Mouse (Mus musculus) CH12F3 (cell line): Measurements from ENCODE around the gene Ptprs.
"Not testable (repeated sequence)": the region's sequence is repeated elsewhere in the genome, so short reads cannot be mapped to it uniquely, and the experiment has no call there.

Experiments
- in situ Hi-C: fragments of 300-500 bp; cut with MboI; formaldehyde crosslinking; loops from 2 replicates; pipeline ENCODE4 v1.14.3; 2020; ENCODE audit warnings: low sequenced_read_pairs

Ptprs gene

DNA sequence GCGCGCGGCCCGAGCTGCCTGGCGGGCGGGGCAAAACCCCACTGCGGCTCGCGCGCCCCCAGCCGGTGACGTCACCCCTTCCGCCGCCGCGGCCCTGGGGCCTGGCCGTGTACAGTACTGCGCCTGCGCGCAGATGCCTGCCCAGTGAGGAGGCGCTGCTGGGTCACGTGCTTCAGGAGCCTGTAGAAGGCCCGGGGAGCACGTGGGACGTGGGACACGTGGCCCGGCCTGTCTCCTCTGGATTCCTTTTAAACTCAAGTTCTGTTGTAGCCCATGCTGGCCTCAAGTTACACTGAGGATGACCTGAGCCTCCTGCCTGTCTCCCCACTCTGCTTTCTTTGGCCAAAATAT, at the start of gene Ptprs:
Gene Ptprs (minus strand): TSS at position 82 of the 351 bp plus-strand sequence.
- in situ Hi-C loops, result no loop called here

DNA sequence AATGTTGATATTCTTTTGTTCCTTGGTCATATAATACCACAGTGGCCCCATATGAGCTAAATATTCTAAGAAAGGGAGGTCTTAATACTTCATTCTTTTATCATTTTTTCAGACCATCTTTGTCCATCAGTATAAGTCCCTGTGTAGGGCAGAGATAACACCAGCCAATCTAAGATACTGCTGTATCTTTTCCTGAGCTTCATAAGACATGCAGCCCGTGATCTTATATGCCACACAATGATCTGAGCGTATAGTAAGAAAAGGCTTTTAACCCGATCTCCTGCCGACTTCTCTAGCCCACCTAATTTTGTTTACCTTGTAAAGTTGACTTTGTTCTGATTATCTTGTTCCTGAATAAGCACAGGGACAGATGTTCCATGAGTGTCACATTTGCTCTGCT, 48.7 kb upstream of the Ptprs start:
- in situ Hi-C loops, result no loop called here

DNA sequence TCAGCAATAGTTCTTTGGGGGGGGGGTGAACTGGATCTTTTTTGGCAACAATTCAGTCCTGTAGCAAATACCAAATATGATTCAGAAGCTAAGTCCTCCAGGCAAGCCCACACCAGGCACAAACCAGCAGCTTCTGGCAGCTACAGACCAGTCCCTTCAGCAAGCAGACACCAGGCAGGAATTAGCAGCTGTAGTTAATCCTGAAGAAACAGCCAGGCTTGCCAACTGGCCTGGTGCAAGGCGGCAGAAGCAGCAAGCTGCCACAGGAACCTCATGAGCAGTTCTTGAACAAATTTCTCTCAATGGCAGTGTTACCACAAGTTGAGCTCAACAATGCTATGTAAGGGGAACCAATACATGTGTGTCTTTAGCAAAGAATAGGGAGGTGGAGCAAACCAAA, 46.5 kb upstream of the Ptprs start:
- in situ Hi-C loops, result no loop called here

DNA sequence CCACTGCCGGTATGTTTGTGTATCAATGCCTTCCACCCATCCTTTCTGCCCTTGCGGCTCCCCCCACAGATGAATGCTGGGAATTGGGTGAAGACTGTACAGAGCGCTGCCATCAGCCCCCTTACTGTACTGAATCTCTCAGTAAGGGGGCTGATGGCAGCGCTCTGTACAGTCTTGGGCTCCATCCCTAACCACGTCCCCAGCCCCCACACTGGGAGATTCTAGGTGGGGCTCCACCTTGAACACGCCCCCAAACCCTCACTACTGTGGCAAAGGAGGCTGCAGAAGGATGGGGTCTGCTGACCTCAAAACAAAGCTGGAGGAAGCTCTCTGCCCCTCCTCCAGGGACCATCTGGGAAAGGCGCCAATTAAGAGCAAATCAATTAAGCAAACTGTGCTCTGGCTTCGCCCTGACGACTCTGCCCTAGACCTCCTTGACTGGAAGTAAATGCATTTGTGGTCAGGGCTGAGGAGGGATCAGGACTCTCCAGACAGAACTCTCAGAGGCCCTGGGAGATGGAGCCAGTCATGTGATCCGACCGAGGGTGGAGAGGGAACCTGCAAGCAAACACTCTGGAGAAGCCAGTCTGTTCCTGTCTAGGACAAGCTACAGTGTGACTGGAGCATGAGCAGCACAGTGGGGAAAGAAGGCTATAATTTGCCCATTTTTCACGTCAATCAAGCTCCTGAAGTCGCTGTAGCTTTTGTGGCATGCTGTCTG, 39.6 kb upstream of the Ptprs start:
- in situ Hi-C loops, result no loop called here

DNA sequence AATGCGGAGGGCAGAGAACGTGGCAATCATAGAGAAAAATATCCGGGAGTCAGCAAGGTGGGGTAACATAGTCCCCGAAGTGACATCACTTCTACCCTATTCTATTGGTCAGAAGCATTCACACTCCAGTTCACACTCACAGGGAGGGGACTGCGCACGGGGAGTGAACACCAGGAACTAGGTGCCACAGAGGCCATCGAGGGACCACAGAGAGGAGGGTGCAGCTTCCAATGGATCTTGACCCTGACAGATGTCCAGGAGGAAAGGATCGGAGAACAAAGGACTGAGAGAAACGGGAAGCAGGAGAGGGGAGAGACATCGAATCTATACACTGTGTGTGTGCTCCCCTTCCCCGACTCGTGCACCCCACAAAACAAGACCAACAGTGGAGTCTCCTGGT, 38.6 kb upstream of the Ptprs start:
- in situ Hi-C loops, result no loop called here

DNA sequence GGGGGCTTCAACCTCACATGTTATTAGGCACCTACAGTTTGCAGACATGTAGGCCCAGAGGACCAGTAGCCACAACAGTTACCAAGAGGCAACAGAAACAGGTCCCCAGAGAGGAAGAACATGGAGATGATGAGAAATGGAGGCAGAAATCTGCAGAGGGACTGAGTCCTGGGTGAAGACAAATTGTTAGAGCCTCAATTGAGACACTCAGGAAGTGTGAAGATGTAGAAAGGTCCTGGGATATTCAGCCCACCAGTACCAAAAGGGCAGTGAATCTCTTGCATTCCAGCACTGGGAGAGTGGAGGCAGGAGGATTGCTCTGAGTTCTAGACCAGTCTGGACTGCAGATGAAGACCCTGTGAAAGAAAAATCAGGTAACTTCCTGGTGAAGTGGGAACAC, 38.0 kb upstream of the Ptprs start:
- in situ Hi-C loops, result no loop called here

DNA sequence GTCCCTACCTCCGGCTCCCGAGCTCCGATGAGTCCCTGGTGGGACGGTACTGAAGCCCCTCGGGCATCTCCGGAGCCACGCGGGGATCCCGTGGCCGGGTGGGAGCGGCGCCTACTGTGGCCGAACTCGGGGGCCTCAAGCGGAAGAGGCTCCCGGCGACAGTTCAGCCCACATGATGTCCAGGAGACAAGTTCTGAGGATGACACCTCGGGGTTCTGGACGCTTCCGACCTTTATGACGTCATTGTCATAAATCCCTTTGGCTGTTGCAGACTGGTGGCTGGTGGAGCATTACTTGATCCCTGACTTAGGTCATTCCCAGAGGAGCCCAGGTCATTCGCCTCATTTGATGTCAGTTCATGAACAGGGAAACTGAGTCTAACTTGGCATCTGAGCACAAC, 36.0 kb upstream of the Ptprs start, which contains the start of gene Znrf4:
Gene Znrf4 (minus strand): TSS at position 122 of the 400 bp plus-strand sequence.
- in situ Hi-C loops, result no loop called here

DNA sequence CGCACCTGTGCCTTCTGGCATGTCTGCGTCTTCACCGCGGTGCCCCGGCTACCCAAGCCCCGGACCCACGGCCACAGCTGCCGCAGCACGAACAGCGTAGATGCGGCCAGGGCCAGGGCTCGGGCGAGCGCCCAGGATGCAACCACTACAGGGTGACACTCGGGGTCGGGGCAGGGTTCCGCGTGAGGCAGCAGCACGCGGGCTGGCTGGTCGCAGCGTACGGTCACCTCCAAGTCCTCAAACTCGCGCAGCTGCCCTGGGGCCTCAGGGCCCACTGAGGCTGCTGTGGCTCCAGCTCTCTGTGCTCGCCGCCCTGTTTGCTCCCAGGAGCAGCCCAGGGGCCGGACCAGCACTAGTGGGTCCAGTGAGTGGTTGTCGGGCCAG, 35.4 kb upstream of the Ptprs start:
- in situ Hi-C loops, result no loop called here

DNA sequence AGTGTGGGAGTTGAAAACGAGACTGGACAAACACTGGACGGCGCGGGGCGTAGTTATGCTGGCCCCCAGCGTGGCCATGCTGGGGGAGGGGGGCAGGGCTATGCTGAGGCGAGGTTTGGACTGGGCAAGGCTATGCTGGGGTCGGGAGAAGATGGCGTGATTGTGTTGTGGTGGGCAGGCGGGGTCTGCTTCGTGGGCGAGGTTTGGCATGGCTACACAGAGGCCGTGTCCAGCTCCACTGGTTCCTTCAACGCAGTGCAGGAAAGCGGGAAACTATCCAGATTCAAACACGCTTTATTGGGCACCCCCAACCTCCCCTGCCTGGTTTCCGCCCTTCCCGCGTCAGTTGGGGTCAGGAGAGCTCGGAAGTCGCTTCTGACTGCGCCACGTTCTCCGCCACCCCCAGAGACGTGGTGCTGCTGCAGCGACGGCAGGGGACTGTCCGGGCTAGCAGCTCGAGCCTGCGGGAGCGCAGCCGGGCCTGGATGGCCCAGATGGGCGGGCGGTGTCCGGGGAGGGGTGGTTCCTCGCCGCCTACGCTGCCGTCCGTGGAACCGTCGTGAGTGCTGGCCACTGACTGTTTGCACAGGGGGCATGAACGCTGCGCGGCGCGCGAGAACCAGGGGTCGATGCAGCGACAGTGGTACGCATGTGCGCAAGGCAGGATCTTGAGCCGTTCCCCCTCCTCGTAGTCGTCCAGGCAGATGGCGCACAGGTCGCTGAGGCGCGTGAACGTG, 34.9 kb upstream of the Ptprs start:
- in situ Hi-C loops, result no loop called here

DNA sequence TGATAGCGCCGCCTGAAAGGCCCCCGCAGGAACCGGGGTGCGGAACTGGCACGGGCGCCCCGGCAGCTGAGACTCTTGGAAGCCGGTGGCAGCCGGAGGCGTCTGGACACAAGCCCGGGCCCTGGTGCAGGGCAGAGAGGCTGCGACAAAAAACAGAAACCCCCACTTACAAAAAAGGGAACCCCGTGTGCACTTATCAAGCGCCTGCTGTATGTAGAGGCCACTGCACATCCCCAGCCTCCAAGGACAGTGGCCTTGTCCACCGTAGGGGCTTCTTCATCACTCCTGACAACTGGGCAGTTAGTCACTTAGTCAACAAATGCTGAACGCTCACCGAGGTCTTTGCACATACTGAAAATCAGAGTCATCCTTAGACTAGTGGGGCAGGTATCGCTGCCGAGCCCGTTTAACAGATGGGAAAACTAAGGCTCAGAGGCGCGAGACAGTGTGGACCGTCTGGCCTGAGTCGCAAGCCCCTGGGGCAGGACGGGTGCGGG, 34.2 kb upstream of the Ptprs start:
- in situ Hi-C loops, result no loop called here

DNA sequence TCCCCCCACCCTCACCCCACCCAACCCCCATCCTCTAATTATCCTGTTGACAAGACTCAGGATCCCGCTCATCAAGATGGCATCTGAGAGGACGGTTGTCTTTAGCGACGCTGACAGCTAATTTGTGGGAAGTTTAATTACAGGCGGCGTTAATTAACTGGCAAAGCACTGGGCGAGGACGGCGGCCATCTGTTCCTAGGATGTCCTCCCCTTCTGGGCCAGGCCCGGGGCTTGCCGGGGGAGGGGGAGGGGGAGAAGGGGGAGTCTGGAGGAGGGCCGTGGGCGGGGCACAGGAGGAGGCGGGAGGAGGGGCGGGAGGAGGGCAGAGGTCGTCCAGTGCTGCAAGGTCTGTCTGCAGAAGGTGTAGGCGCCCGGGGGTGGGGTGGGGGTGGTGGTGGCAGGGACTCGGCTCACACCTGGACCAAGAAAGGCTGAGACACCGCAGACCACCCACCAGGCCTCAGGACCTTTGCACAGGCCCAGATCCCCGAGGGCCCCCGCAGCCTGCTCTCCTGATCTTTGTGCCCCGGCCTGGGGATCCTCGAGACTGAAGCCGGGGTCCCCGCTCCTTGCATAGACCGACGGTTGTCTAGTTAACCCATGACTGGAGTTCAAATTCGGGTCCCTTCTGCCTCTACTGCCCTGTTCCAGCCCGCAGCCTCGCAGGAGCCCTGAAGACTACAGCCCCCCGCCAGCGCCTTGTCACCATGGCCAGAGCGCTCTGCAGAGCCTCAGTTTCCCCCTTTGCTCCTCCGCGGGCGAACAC, 33.6 kb upstream of the Ptprs start:
- in situ Hi-C loops, result no loop called here

DNA sequence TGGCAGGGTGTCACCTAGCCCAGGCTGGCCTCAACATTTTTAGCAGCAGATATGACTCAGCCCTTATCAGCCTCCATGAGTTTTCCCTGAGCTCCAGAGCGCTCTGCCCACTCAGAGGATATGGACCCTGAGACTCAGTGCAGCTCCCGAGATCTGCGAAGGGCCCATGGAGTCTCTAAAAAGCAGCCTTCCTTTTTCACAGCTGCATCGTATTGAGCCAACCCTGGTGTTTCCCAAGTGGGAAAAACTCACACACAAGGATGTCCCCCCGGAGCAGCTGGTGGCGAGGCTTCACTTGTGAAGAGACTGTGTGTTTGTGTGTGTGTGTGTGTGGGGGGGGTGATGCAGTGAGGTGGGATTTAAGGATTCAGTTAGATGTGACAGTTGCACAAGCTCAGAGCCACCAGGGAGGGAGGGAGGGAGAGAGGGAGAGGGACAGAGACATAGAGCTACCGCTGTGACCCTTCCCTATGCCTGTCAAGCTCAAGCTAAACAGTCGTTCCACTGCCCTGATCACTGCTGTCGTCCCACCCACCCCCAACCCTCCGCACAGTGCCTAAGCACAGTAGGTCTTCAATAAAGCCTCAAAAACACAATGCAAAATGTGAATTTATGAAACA, 32.8 kb upstream of the Ptprs start:
- in situ Hi-C loops, result no loop called here

DNA sequence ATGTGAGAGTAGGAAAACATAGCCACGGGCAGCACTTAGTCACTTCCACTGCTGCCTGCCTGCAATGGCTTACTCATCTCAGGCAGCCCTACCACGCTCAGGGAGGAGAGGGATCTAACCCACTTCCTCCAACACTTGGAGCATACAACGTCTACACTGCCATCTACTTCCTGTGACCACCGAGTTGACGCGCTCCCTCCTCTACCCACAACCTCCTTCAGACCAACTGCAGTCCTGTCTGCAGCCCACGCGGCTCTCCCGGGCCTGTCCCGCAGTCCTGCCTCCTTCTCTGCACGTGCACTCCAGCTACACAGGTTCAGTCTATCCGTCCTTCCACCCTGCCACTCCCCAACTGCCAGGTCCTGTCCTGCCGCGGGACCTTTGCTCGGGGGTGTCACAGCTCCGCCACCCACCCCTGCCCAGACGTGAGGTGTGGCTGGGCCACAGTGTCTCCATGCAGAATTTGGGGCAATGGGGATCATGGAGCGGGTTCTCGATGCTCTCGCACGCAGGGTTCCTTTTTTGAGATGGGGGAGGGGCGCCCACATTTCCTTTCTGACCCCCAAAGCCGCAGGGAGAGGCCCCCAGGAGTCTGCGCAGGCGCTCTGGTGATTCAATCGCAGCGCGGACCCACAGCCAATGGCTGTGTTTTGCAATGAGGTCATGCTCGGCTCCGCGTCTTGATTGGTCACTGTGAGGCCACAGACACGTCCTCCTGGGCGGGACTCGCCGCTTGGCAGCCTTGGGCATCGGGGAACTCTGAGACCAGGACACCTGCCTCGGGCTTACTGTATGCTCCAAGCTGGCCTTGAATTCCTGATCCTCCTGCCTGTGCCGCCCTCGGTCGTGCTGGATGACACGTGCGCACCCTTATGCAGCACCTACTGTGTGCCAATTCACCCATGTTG, 31.1 kb upstream of the Ptprs start:
- in situ Hi-C loops, result no loop called here

DNA sequence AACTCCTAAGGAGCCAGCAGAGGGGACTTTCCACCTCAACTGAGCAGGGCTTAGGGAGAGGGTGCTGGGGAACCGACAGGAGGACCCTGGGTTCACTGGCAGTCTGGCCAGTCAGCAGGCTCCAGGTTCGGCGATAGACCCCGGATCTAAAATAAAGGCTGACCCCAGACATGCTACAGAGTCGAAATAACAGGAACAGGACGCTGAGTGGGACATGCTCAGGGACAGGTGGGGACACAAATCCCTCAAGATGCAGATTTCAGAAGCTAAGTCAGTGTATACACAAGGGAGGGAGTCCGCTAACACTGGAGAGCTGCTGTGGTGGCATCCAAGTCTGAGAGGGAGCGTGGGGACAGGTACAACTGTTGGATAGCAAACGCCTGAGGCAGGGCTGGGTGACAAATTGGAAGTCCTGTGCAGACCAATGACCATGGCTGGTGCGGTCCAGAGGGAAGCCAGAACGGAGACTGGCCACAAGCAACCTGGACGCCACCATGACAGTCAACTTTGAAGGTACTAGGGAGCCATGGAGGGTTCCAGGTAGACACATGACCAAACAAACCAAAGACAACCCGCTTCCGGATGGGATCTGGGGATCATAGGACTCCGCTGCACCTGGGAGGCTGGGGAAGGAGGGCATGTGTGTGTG, 30.3 kb upstream of the Ptprs start:
- in situ Hi-C loops, result no loop called here

DNA sequence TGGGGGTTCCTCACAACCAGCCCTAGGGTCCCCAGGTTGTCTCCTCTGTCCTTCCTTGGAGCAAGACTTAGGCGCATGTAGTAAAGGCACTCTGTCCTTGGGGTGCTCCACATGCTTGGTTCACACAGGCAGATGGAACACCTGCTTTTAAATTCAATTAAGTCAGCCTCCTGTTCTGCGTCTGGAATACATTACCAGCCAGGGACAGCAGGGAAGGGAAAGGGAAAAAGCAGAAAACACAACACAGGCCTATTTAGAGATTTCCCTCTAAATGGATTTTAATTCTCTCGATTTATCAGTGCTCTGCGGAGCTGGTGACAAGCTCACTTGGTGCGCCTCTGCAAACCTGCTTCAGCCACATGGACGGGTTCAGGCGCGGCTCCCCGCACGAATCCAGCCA, 29.1 kb upstream of the Ptprs start:
- in situ Hi-C loops, result no loop called here

DNA sequence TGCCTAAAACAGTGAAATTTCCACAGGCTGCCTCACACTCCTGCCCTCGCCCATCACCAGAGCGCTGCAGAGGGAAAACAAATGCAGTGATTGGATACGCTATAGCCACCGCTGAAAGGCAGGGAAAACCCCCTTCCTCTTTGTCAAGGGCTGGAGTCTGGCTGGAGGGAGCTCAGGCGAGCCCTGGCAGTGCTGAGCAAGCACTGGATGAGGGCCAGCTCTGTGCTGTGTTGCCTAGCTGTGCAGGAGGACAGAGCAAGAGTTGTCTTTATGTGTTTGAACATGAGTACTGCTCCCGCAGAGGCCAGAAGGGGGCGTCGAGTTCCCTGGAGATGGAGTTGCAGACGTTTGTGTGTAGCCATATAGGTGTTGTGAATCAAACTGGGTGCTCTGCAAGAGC, 26.2 kb upstream of the Ptprs start:
- in situ Hi-C loops, result no loop called here

DNA sequence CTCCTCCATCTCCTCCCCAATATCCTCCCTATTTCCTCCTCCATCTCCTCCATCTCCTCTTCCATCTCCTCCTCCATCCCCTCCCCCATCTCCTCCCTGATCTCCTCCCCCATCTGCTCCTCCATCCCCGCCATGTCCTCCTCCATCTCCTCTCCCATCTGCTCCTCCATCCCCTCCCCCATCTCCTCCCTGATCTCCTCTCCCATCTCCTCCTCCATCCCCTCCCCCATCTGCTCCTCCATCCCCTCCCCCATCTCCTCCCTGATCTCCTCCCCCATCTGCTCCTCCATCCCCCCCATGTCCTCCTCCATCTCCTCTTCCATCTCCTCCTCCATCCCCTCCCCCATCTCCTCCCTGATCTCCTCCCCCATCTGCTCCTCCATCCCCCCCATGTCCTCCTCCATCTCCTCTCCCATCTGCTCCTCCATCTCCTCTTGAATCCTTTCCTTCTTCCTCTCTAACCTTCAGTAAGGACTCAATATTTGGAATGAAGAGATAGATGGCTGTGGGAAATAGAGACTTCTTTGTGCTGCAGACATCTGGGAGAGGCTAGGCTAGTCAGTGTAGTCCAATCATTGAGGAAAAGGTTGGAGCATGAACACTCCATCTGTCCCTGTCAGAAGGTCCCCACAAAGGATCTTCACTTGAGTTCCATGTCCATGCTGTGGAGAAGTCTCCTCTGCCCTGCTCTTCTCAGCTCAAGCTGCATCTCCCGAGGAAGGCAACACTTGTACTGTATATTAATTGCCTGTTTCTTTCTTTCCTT, 25.5 kb upstream of the Ptprs start:
- in situ Hi-C loops, result not testable (repeated sequence)

DNA sequence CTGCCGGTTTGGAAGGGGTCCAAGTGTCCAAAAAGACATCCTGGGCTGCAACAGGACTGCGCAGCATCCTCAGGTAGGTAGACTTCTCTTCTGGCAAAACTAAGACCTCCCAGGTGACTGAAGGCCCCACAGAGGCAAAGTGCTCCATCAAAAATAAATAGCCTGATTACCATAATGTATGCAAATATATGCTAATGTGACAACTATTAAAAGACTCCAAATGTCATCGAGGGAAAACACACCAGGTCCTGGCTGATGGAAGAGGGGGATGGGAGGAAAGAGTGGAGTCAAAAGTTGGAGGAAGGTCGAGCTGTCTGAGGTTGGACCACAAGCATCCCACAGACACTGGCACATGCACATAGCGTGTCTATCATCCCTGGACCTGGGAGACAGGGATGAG, 22.9 kb upstream of the Ptprs start:
- in situ Hi-C loops, result no loop called here

DNA sequence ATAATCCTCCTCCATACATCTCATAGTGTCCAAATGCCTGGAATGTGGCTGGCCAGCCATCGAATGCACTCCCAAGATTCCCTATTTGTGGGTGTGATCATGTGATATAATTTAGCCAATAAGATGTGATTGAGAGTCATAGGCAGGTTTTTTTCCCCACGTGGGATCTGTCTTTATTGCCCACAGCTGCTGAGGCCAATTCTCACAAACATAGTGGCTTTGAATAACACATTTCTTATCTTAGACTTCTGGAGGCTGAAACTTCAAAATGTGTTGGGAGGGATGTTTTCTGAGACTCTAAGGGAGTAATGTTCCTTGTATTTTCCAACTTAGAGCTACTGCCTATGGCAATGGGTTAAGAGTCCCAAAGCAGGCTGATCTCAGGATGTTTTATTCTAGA, 18.2 kb upstream of the Ptprs start:
- in situ Hi-C loops, result no loop called here
